Mouse (Mus musculus) heart, adult 9 months (tissue): Measurements from ENCODE around the gene Thegl.
A peak's percentile ranks its signal among the peaks of the same experiment; 100 is the strongest.
"Not testable (repeated sequence)": the region's sequence is repeated elsewhere in the genome, so short reads cannot be mapped to it uniquely, and the experiment has no call there.

Source experiments
- DNase-seq, 2 experiments: peaks; one replicate each; pipeline ENCODE4 v3.0.0; 2022; ENCODE audit warnings: low spot score in 2 of 2

Thegl gene

GRCm38 (mm10) chr5:77094510-77095491 is 79.0 kb downstream of the Thegl start:
- peak; percentile 76 to 80 for DNase-seq

GRCm38 (mm10) chr5:77096194-77096593 is 80.4 kb downstream of the Thegl start:
- DNase-seq = not testable (repeated sequence)

GRCm38 (mm10) chr5:77097686-77098085 is 81.9 kb downstream of the Thegl start:
- no peak for DNase-seq

- no peak for DNase-seq
Observed at GRCm38 (mm10) chr5:77098874-77099273, 83.1 kb downstream of the Thegl start.

- peak; percentile 48 to 51 for DNase-seq
Observed at GRCm38 (mm10) chr5:77099317-77099996, 83.6 kb downstream of the Thegl start.

- no peak for DNase-seq
Observed at GRCm38 (mm10) chr5:77099997-77100380, 84.2 kb downstream of the Thegl start.

GRCm38 (mm10) chr5:77100691-77101090 is 84.9 kb downstream of the Thegl start:
- no peak for DNase-seq

- no peak for DNase-seq
Observed at GRCm38 (mm10) chr5:77102522-77103365, 86.9 kb downstream of the Thegl start.

GRCm38 (mm10) chr5:77107146-77107822 is 91.5 kb downstream of the Thegl start:
- no peak for DNase-seq

GRCm38 (mm10) chr5:77108806-77109205 is 93.0 kb downstream of the Thegl start:
- DNase-seq = no peak

- DNase-seq = no peak
Observed at GRCm38 (mm10) chr5:77109814-77110213, 94.0 kb downstream of the Thegl start.
